Mouse (Mus musculus): ENCODE measurements around the gene Man2b1.

GRCm38 (mm10) chr8:85122995-85123394 is 39.9 kb downstream of the Man2b1 start, which contains the start of gene Zfp791:
- TF ChIP-seq CTCF (IDR thresholded peaks at IDR 0.05) (no peak), POLR2A (IDR thresholded peaks at IDR 0.05; ENCODE audit: insufficient read depth, low read depth, low read length) (no peak), EP300 (IDR thresholded peaks at IDR 0.05; ENCODE audit: insufficient read depth, low read depth, low read length) (no peak)
